In genomic region chr17:56592553-56592952, GRCm38 (mm10) we compare ENCODE assay signal across 22 mouse cellular contexts. TPM values are rescaled to one million over a fixed set of nuclear protein-coding genes. Genes with fewer than 3 reads are reported as not detected.
DNase-seq lines count a peak whose midpoint lies in the region; ATAC-seq and TF ChIP-seq lines count a peak whose summit lies in the region.
"Had no signal": no experiment of that assay in that cellular context is flagged by ENCODE, and none has a peak within 500 bp of the region (broad histone marks: within the 10 kb centered on the region; RNA-seq: fewer than 3 reads in every experiment).

No protein-coding gene starts in this region.

- H3K79me2 ChIP-seq in myocyte (ENCODE audit: control insufficient read depth, insufficient read depth), result peaks cover 89% of the 10 kb centered on the region

- H3K36me3 ChIP-seq in limb, embryonic 15.5 days, result peaks cover 96% of the 10 kb centered on the region
- peaks cover 100% of the 10 kb centered on the region for H3K36me3 ChIP-seq in limb, embryonic 10.5 days
- H3K36me3 ChIP-seq in myocyte (ENCODE audit: control insufficient read depth, insufficient read depth), result peaks cover 61% of the 10 kb centered on the region
- H3K36me3 ChIP-seq in heart, embryonic 11.5 days (ENCODE audit: control insufficient read depth, insufficient read depth, low read length), result peaks cover 60% of the 10 kb centered on the region

- no peak overlapping the region for H3K4me2 ChIP-seq in limb, embryonic 15.5 days
- H3K4me2 ChIP-seq in myocyte (ENCODE audit: low read depth), result peak overlapping the region; percentile 50
- no peak overlapping the region for H3K4me2 ChIP-seq in heart, embryonic 11.5 days

- intact Hi-C loops in gastrocnemius, adult 2 months (cut with DNase I), result no loop called here

- no peak for TF ChIP-seq POLR2A in myocyte (IDR thresholded peaks at IDR 0.05; ENCODE audit: insufficient read length, low read depth)

- H3ac ChIP-seq in myocyte (ENCODE audit: control insufficient read depth, insufficient read length), result no peak overlapping the region

- H3K9ac ChIP-seq in limb, embryonic 15.5 days, result no peak overlapping the region
- H3K9ac ChIP-seq in heart, embryonic 11.5 days (ENCODE audit: low read depth, low read length), result no peak overlapping the region

- H3K27ac ChIP-seq in gastrocnemius, adult 2 months, result peak overlapping the region; percentile 58
- H3K27ac ChIP-seq in limb, embryonic 15.5 days, result 0 out of 2 replicates have a peak overlapping the region, but pooled peaks have one; percentile 5
- no peak overlapping the region for H3K27ac ChIP-seq in limb, embryonic 10.5 days
- no peak overlapping the region for H3K27ac ChIP-seq in heart, embryonic 11.5 days (ENCODE audit: low read depth, low read length)

- no peak for TF ChIP-seq CTCF in gastrocnemius, adult 2 months (IDR thresholded peaks at IDR 0.05)

- ATAC-seq in limb, embryonic 15.5 days (ENCODE audit: insufficient number of reproducible peaks, low FRiP score, low TSS enrichment, low read depth), result peak; percentile 35; the same call in 1 of the 2 replicates
- no peak for ATAC-seq in heart, embryonic 11.5 days (replicated peaks; ENCODE audit: insufficient number of reproducible peaks, low FRiP score, low TSS enrichment)
- ATAC-seq: activated CD4-positive, CD25-positive, alpha-beta regulatory T cell, adult 4 months; CD4-positive, CD25-positive, alpha-beta regulatory T cell, adult 4 months; Patski had no signal

- DNase-seq in gastrocnemius, adult 2 months, result peak; percentile 45
- DNase-seq in gastrocnemius, adult 8-10 months (ENCODE audit: low spot score in 2 of 2), result no peak
- DNase-seq in limb, embryonic 10.5 days (ENCODE audit: low spot score), result no peak
- peak; percentile 42 for DNase-seq in skeletal muscle tissue, adult 2 months (ENCODE audit: low read depth, low spot score)
- DNase-seq in frontal cortex, postnatal 10 days (ENCODE audit: low spot score in 2 of 2), result no peak
- DNase-seq: adrenal gland, adult 2 months; adrenal gland, adult 8-10 months; adrenal gland, postnatal 10 days; adrenal gland, postnatal 14 days; adrenal gland, postnatal 25 days; adrenal gland, postnatal 36 days; B cell, adult 2 months; cerebellum, adult 11 months; cerebellum, adult 11-12 months had no signal

- no peaks in the 10 kb centered on the region for H3K27me3 ChIP-seq in limb, embryonic 15.5 days
- H3K27me3 ChIP-seq in limb, embryonic 10.5 days (ENCODE audit: low read depth, poor library complexity, severe bottlenecking), result no peaks in the 10 kb centered on the region
- H3K27me3 ChIP-seq in myocyte (ENCODE audit: control insufficient read depth, insufficient read depth, insufficient read length), result no peaks in the 10 kb centered on the region
- no peaks in the 10 kb centered on the region for H3K27me3 ChIP-seq in heart, embryonic 11.5 days (ENCODE audit: control insufficient read depth, insufficient read depth, low read length)
- H3K27me3 ChIP-seq: CH12.LX, Patski had no signal

- peaks cover 14% of the 10 kb centered on the region for H3K4me1 ChIP-seq in limb, embryonic 15.5 days
- H3K4me1 ChIP-seq in limb, embryonic 10.5 days, result peaks cover 6% of the 10 kb centered on the region; the same call in 1 of the 2 replicates
- H3K4me1 ChIP-seq in heart, embryonic 11.5 days (ENCODE audit: control insufficient read depth, insufficient read depth, low read length), result peaks cover under 1% of the 10 kb centered on the region; the same call in 1 of the 2 replicates

- no peak overlapping the region for H3K4me3 ChIP-seq in gastrocnemius, adult 2 months
- no peak overlapping the region for H3K4me3 ChIP-seq in limb, embryonic 15.5 days
- no peak overlapping the region for H3K4me3 ChIP-seq in limb, embryonic 10.5 days
- H3K4me3 ChIP-seq in myocyte, result no peak overlapping the region
- no peak overlapping the region for H3K4me3 ChIP-seq in heart, embryonic 11.5 days (ENCODE audit: low read depth, low read length)

- no peaks in the 10 kb centered on the region for H3K9me3 ChIP-seq in limb, embryonic 15.5 days
- no peaks in the 10 kb centered on the region for H3K9me3 ChIP-seq in limb, embryonic 10.5 days (replicated peaks)
- H3K9me3 ChIP-seq in heart, embryonic 11.5 days (replicated peaks; ENCODE audit: control insufficient read depth, low read length), result no peaks in the 10 kb centered on the region
- H3K9me3 ChIP-seq: G1E had no signal

TF ChIP-seq in myocyte, 11 proteins besides CTCF, POLR2A, EP300 and RAD21:
- peak in 2 of 3 experiments; percentile 51 to 86 for TF ChIP-seq MYOD1 (IDR thresholded peaks at IDR 0.05; ENCODE audit: control insufficient read depth in 1 of 3, insufficient read length in 2 of 3, low read depth in 2 of 3)
- TF ChIP-seq MYOG (IDR thresholded peaks at IDR 0.05; ENCODE audit: control insufficient read depth in 1 of 3, insufficient read depth in 1 of 3, insufficient read length in 2 of 3, low read depth in 2 of 3), result peak in 2 of 3 experiments; percentile 41 to 64
- no peak for TF ChIP-seq E2F4 (IDR thresholded peaks at IDR 0.05; ENCODE audit: insufficient read depth)
- peak; percentile 48 for TF ChIP-seq TCF12 (IDR thresholded peaks at IDR 0.05; ENCODE audit: insufficient read depth, poor library complexity, severe bottlenecking)

RNA-seq across cellular contexts. Expression of gene Safb, which starts 7.9 kb away (rescaled TPM):
- 10 to 100 TPM; 43.0 to 46.7 TPM for total RNA-seq in gastrocnemius, adult 2 months (2021)
- total RNA-seq in gastrocnemius, adult 8-10 months (2022), result 10 to 100 TPM; 29.6 to 46.7 (median 37.6) TPM
- polyA plus RNA-seq in limb, embryonic 15.5 days (2015; fragmentation: Nextera tagmentation; extraction: Ambion mirVana), result 80.6 and 94.2 TPM in 2 replicates
- polyA plus RNA-seq in limb, embryonic 10.5 days (2016; fragmentation: Nextera tagmentation; extraction: Ambion mirVana), result 161 and 183 TPM in 2 replicates
- polyA plus RNA-seq in myocyte (2012; fragmentation: generic; extraction: Trizol), result 58.9 TPM
- polyA plus RNA-seq in heart, embryonic 11.5 days (2014; fragmentation: Nextera tagmentation; extraction: Ambion mirVana), result 65.9 and 77.3 TPM in 2 replicates

RNA-seq across cellular contexts. Expression of gene Safb2, which starts 8.2 kb away (rescaled TPM):
- total RNA-seq in gastrocnemius, adult 2 months (2021), result 10 to 100 TPM; 38.5 to 41.1 TPM
- 10 to 100 TPM; 19.7 to 30.7 (median 25.9) TPM for total RNA-seq in gastrocnemius, adult 8-10 months (2022)
- polyA plus RNA-seq in limb, embryonic 15.5 days (2015; fragmentation: Nextera tagmentation; extraction: Ambion mirVana), result 74.5 and 75.6 TPM in 2 replicates
- polyA plus RNA-seq in limb, embryonic 10.5 days (2016; fragmentation: Nextera tagmentation; extraction: Ambion mirVana), result 91.7 and 110 TPM in 2 replicates
- polyA plus RNA-seq in myocyte (2012; fragmentation: generic; extraction: Trizol), result 35.3 TPM
- polyA plus RNA-seq in heart, embryonic 11.5 days (2014; fragmentation: Nextera tagmentation; extraction: Ambion mirVana), result 47.7 and 48.0 TPM in 2 replicates

RNA-seq across cellular contexts. Expression of gene 2410015M20Rik, which starts 17.0 kb away (rescaled TPM):
- total RNA-seq in gastrocnemius, adult 2 months (2021), result 100 to 1,000 TPM; 107 to 167 TPM
- 100 to 1,000 TPM; 119 to 142 (median 131) TPM for total RNA-seq in gastrocnemius, adult 8-10 months (2022)
- polyA plus RNA-seq in limb, embryonic 15.5 days (2015; fragmentation: Nextera tagmentation; extraction: Ambion mirVana), result 257 and 269 TPM in 2 replicates
- 205 and 206 TPM in 2 replicates for polyA plus RNA-seq in limb, embryonic 10.5 days (2016; fragmentation: Nextera tagmentation; extraction: Ambion mirVana)
- 587 TPM for polyA plus RNA-seq in myocyte (2012; fragmentation: generic; extraction: Trizol)
- 284 and 290 TPM in 2 replicates for polyA plus RNA-seq in heart, embryonic 11.5 days (2014; fragmentation: Nextera tagmentation; extraction: Ambion mirVana)

RNA-seq across cellular contexts. Expression of gene Rpl36, which starts 20.7 kb away (rescaled TPM):
- total RNA-seq in gastrocnemius, adult 2 months (2021), result 100 to 1,000 TPM; 589 to 687 TPM
- 100 to 1,000 TPM; 576 to 726 (median 610) TPM for total RNA-seq in gastrocnemius, adult 8-10 months (2022)
- 1,472 and 1,900 TPM in 2 replicates for polyA plus RNA-seq in limb, embryonic 15.5 days (2015; fragmentation: Nextera tagmentation; extraction: Ambion mirVana)
- polyA plus RNA-seq in limb, embryonic 10.5 days (2016; fragmentation: Nextera tagmentation; extraction: Ambion mirVana), result 1,560 and 1,788 TPM in 2 replicates
- polyA plus RNA-seq in myocyte (2012; fragmentation: generic; extraction: Trizol), result 3,746 TPM
- polyA plus RNA-seq in heart, embryonic 11.5 days (2014; fragmentation: Nextera tagmentation; extraction: Ambion mirVana), result 1,303 and 1,414 TPM in 2 replicates

RNA-seq across cellular contexts. Expression of gene Lonp1, which starts 34.1 kb away (rescaled TPM):
- total RNA-seq in gastrocnemius, adult 2 months (2021), result 10 to 100 TPM; 60.4 to 71.8 TPM
- total RNA-seq in gastrocnemius, adult 8-10 months (2022), result 10 to 100 TPM; 63.0 to 69.4 (median 67.5) TPM
- 46.5 and 49.1 TPM in 2 replicates for polyA plus RNA-seq in limb, embryonic 15.5 days (2015; fragmentation: Nextera tagmentation; extraction: Ambion mirVana)
- polyA plus RNA-seq in limb, embryonic 10.5 days (2016; fragmentation: Nextera tagmentation; extraction: Ambion mirVana), result 67.7 and 73.2 TPM in 2 replicates
- 278 TPM for polyA plus RNA-seq in myocyte (2012; fragmentation: generic; extraction: Trizol)
- polyA plus RNA-seq in heart, embryonic 11.5 days (2014; fragmentation: Nextera tagmentation; extraction: Ambion mirVana), result 54.1 and 62.2 TPM in 2 replicates

Comparison
In these comparisons a context has a peak if more than half of its experiments do, and no peak if none do; other contexts are left out.
1. DNase-seq: peak in gastrocnemius, adult 2 months (single experiment) and skeletal muscle tissue, adult 2 months (single experiment); none in gastrocnemius, adult 8-10 months (0 of 2), limb, embryonic 10.5 days (single experiment) and frontal cortex, postnatal 10 days (0 of 2).
2. H3K27ac ChIP-seq: peak in gastrocnemius, adult 2 months (single experiment) and limb, embryonic 15.5 days (single experiment); none in limb, embryonic 10.5 days (single experiment) and heart, embryonic 11.5 days (single experiment).